Mouse (Mus musculus): ENCODE data around the gene Papola.

DNA sequence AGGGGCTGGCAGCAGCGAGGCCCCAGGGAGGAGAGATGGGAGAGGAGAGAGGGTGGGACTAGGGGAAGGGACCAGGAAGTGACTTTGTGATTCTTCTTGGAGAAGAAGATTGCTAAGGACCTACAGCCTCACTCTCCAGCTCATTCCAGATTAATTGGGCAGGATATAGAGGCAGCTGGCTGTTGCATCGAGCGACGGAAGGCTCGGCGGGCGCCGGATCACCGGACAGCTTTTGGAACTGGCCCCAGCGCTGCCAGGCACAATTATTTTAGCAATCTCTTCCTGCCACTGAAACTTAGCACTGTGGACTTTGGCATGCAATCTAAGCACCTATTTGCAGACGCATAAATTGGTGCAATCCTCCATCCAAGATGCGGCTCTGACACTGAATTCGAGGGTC is 92.4 kb downstream of the Papola start:
- TF ChIP-seq CTCF (IDR thresholded peaks at IDR 0.05; ENCODE audit: control insufficient read depth, insufficient read depth, insufficient read length) (no peak), USF1 (IDR thresholded peaks at IDR 0.05; ENCODE audit: low read depth) (no peak)
